Mouse (Mus musculus) c-Kit-positive CD71-negative TER-119-negative erythroid progenitor cells, embryonic 14.5 days (primary cell): ENCODE data around the gene Fryl.
"Not testable (repeated sequence)": the region's sequence is repeated elsewhere in the genome, so short reads cannot be mapped to it uniquely, and the experiment has no call there.

Experiments used
- DNase-seq: peaks from one replicate; pipeline ENCODE4 v3.0.0-alpha.2; 2013; ENCODE audit warnings: low read depth

Gene Fryl

GRCm38 (mm10) chr5:73102342-73102989 lies 154.0 kb downstream of the Fryl start:
- DNase-seq, result no peak

GRCm38 (mm10) chr5:73092236-73092635 lies 164.2 kb downstream of the Fryl start:
- no peak for DNase-seq

GRCm38 (mm10) chr5:73089158-73089557 lies 167.3 kb downstream of the Fryl start:
- DNase-seq, result no peak

GRCm38 (mm10) chr5:73081496-73081895 lies 174.9 kb downstream of the Fryl start:
- DNase-seq, result no peak

- no peak for DNase-seq
These were observed 176.6 kb downstream of the Fryl start for GRCm38 (mm10) chr5:73079801-73080200.

- DNase-seq, result peak; percentile 60
These were observed 185.1 kb downstream of the Fryl start for GRCm38 (mm10) chr5:73071319-73071718.

GRCm38 (mm10) chr5:73066946-73067345 lies 189.5 kb downstream of the Fryl start:
- no peak for DNase-seq

- no peak for DNase-seq
These were observed 192.4 kb downstream of the Fryl start for GRCm38 (mm10) chr5:73063768-73064669.

GRCm38 (mm10) chr5:73061506-73062155 lies 194.8 kb downstream of the Fryl start:
- no peak for DNase-seq

GRCm38 (mm10) chr5:73056937-73057336 lies 199.5 kb downstream of the Fryl start:
- no peak for DNase-seq

- no peak for DNase-seq
These were observed 200.0 kb downstream of the Fryl start for GRCm38 (mm10) chr5:73056457-73056856.

GRCm38 (mm10) chr5:73053933-73054332 lies 202.5 kb downstream of the Fryl start:
- DNase-seq, result no peak

GRCm38 (mm10) chr5:73047651-73048245 lies 208.7 kb downstream of the Fryl start:
- DNase-seq, result no peak

- no peak for DNase-seq
These were observed 212.4 kb downstream of the Fryl start for GRCm38 (mm10) chr5:73044055-73044454.

GRCm38 (mm10) chr5:73032481-73032880 lies 223.9 kb downstream of the Fryl start:
- no peak for DNase-seq

GRCm38 (mm10) chr5:73028646-73029045 lies 227.8 kb downstream of the Fryl start:
- no peak for DNase-seq

- DNase-seq, result no peak
These were observed 232.6 kb downstream of the Fryl start for GRCm38 (mm10) chr5:73023801-73024200.

GRCm38 (mm10) chr5:73014745-73015144 lies 241.7 kb downstream of the Fryl start:
- no peak for DNase-seq

- DNase-seq, result not testable (repeated sequence)
These were observed 242.7 kb downstream of the Fryl start for GRCm38 (mm10) chr5:73013611-73014287.

- not testable (repeated sequence) for DNase-seq
These were observed 243.4 kb downstream of the Fryl start for GRCm38 (mm10) chr5:73012884-73013610.

- DNase-seq, result not testable (repeated sequence)
These were observed 244.6 kb downstream of the Fryl start for GRCm38 (mm10) chr5:73011806-73012205.
